Mouse (Mus musculus) small intestine, adult 2 months (tissue): ENCODE data around the gene Ccdc157. TPM values are rescaled to one million over a fixed set of nuclear protein-coding genes. Genes with fewer than 3 reads are reported as not detected.
A peak's percentile ranks its signal among the peaks of the same experiment; 100 is the strongest.

Experiments used
- H3K27ac ChIP-seq: fragments of 200-500 bp; 2 replicates; pipeline ENCODE4 v1.5.1; 2012; ENCODE audit warnings: low read depth, low read length, control low read depth, inconsistent platforms; ENCODE audit not compliant: insufficient read depth
- H3K27me3 ChIP-seq: fragments of 200-500 bp; 2 replicates; pipeline ENCODE4 v1.6.1; 2012; ENCODE audit warnings: mild to moderate bottlenecking, moderate library complexity, low read length, inconsistent platforms; ENCODE audit not compliant: control insufficient read depth, insufficient read depth
- H3K36me3 ChIP-seq: fragments of 200-500 bp; 2 replicates; pipeline ENCODE4 v1.6.1; 2012; ENCODE audit warnings: mild to moderate bottlenecking, low read length, control low read depth, inconsistent platforms; ENCODE audit not compliant: control insufficient read depth, insufficient read depth
- H3K4me1 ChIP-seq: fragments of 200-500 bp; 2 replicates; pipeline ENCODE4 v1.6.1; 2012; ENCODE audit warnings: low read length, inconsistent platforms, mixed read lengths; ENCODE audit not compliant: control insufficient read depth, insufficient read depth, insufficient read length
- H3K4me3 ChIP-seq: fragments of 200-500 bp; 2 replicates; pipeline ENCODE4 v1.5.1; 2012; ENCODE audit warnings: low read depth, mild to moderate bottlenecking, control low read depth, inconsistent platforms, low read length, moderate library complexity
- CTCF ChIP-seq: fragments of 200-500 bp; IDR thresholded peaks from 2 replicates; pipeline ENCODE4 v1.5.1; 2012; ENCODE audit warnings: low read depth, mild to moderate bottlenecking, control low read depth, inconsistent platforms, low read length, moderate library complexity, mixed read lengths; ENCODE audit not compliant: insufficient replicate concordance, insufficient read length; ENCODE audit errors: extremely low read depth
- POLR2A ChIP-seq: fragments of 200-500 bp; IDR thresholded peaks from 2 replicates; pipeline ENCODE4 v1.6.1; 2012; ENCODE audit warnings: low read depth, mild to moderate bottlenecking, control low read depth, inconsistent platforms, low read length, moderate library complexity
- WGBS: fragments of 180-500 bp; shearing (Covaris S2); methylation state at CpG from one replicate; pipeline ENCODE4 v1.1.7; 2018; 5-methylcytosine and 5-hydroxymethylcytosine counted together
- polyA plus RNA-seq: library from polyadenylated mRNA; depleted of rRNA; stranded (reverse); fragments of >200 nt; gene quantifications from 2 replicates; pipeline ENCODE4 v1.2.3, GENCODE M21; 2012; rRNA removed

Gene Ccdc157
- 2.1 and 2.2 TPM in 2 replicates for polyA plus RNA-seq

- WGBS: 3% methylated on average over 54 of the region's 54 CpGs
- peaks cover 20% of the 10 kb centered on the region for H3K36me3 ChIP-seq
- peak; percentile 27; the same call in 1 of the 2 replicates for TF ChIP-seq POLR2A
- no peak for TF ChIP-seq CTCF
- no peaks in the 10 kb centered on the region for H3K27me3 ChIP-seq
- peaks cover 4% of the 10 kb centered on the region; the same call in 1 of the 2 replicates for H3K4me1 ChIP-seq
- H3K4me3 ChIP-seq: peak within 1 kb of the TSS; percentile 87
- H3K27ac ChIP-seq: peak within 1 kb of the TSS; percentile 75
Observed at GRCm38 (mm10) chr11:4159808-4160708, at the start of gene Ccdc157, which contains the start of gene Sf3a1. Gene Ccdc157 (minus strand): TSS chr11:4160293. Gene Sf3a1 (plus strand): TSS chr11:4160350.

- Histone ChIP-seq H3K4me1 (no peaks in the 10 kb centered on the region; the same call in 1 of the 2 replicates), H3K36me3 (peaks cover 53% of the 10 kb centered on the region), H3K4me3 (no peak overlapping the region), H3K27ac (no peak overlapping the region), H3K27me3 (no peaks in the 10 kb centered on the region)
- 81% methylated on average over 5 of the region's 5 CpGs for WGBS
- TF ChIP-seq CTCF (no peak), POLR2A (no peak)
Observed at GRCm38 (mm10) chr11:4209556-4209955, 49.5 kb upstream of the Ccdc157 start.

DNA sequence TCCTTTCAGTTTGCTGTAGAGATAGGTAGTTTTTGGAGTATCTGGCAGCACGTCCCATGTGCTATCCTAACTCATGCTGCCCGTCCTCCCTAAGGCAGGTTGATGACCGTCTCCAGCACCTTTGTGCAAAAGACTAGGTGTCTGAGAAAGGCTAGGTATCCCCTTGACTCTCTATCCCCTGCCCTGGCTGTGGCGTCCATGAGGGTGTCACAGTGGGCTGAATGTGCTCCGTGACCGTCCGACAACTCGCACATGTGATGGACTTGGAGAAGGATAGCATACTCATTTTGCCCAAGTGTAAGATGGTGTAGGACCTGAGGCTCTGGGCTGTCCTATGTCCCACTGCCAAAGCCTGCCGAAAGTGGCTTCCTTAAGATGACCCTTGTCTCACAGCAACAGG, 47.6 kb upstream of the Ccdc157 start:
- WGBS: 94% methylated on average over 9 of the region's 9 CpGs
- H3K27me3 ChIP-seq: no peaks in the 10 kb centered on the region
- TF ChIP-seq POLR2A (no peak), CTCF (no peak)
- H3K4me3 ChIP-seq: no peak overlapping the region
- peaks cover 35% of the 10 kb centered on the region for H3K36me3 ChIP-seq
- H3K27ac ChIP-seq: no peak overlapping the region
- peaks cover 8% of the 10 kb centered on the region for H3K4me1 ChIP-seq

DNA sequence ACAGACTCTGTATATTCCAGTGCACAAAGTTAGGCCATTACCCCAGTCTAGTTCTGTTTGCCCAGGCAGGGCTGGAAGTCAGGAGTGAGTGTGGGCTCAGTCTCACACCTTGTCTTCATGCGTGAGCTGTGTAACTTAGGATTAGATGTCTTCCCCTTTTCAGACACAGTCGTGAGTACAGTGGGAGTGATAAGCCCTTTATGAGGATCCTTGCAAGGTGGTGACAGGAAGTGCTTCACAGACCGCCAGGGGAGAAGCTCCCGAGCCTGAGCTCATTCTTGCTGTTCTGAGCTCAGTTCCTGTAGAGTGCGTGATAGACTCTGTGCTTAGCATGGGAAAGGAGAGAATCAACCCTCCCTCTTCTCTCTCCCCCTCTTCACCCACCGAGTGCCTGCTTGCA, 46.5 kb upstream of the Ccdc157 start:
- no peaks in the 10 kb centered on the region for H3K27me3 ChIP-seq
- WGBS: 73% methylated on average over 6 of the region's 6 CpGs
- H3K36me3 ChIP-seq: peaks cover 35% of the 10 kb centered on the region
- H3K4me1 ChIP-seq: peaks cover 8% of the 10 kb centered on the region
- no peak overlapping the region for H3K27ac ChIP-seq
- H3K4me3 ChIP-seq: no peak overlapping the region
- TF ChIP-seq POLR2A (no peak), CTCF (no peak)

DNA sequence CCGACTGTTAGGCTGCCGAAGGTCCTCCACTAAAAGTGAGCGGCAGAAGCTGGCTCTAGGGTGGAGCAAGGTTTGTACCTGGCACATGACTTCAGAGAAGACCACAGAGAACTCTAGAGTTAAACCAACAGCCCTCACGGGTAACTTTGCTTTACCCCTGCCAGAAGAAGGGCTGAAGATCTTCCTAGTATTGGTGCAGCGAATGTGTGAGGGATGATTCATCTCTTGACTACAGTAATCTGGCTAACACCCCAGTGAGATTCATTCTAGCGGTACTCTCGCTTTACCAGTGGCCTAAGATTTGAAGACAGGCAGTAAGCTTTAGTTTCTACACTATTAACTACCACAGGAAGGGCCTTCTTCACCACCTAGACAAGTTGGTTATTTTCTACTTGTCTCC, 45.9 kb upstream of the Ccdc157 start:
- TF ChIP-seq POLR2A: no peak
- no peak for TF ChIP-seq CTCF
- peaks cover 35% of the 10 kb centered on the region for H3K36me3 ChIP-seq
- WGBS: 88% methylated on average over 7 of the region's 7 CpGs
- H3K27ac ChIP-seq: no peak overlapping the region
- no peaks in the 10 kb centered on the region for H3K27me3 ChIP-seq
- no peak overlapping the region for H3K4me3 ChIP-seq
- H3K4me1 ChIP-seq: peaks cover 8% of the 10 kb centered on the region

- Histone ChIP-seq H3K27ac (no peak overlapping the region), H3K27me3 (no peaks in the 10 kb centered on the region), H3K4me3 (no peak overlapping the region), H3K36me3 (peaks cover 30% of the 10 kb centered on the region), H3K4me1 (peaks cover 8% of the 10 kb centered on the region)
- WGBS: 86% methylated on average over 5 of the region's 5 CpGs
- TF ChIP-seq CTCF (no peak), POLR2A (no peak)
Observed at GRCm38 (mm10) chr11:4205097-4205655, 45.1 kb upstream of the Ccdc157 start.

DNA sequence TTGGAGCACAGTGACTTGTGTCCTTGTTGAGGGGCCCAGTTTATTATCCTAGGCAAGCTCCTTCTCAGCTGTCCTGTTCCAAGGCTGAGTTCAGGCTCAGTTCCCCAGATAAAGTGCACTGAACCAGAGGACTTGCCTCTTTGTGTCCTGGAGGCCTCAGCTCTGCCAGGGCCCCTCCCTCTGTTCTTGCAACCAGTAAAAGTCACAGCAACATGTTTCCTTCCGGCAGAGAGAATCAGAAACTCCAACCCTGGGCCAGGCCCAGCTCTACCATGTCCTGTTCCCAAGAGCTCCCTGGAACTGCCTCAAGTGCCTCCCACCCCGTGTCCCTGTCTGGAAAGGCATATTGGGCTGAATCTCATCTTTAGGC, 43.6 kb upstream of the Ccdc157 start:
- Histone ChIP-seq H3K4me3 (no peak overlapping the region), H3K27ac (peak overlapping the region; percentile 36), H3K27me3 (no peaks in the 10 kb centered on the region), H3K36me3 (peaks cover 20% of the 10 kb centered on the region), H3K4me1 (peaks cover 8% of the 10 kb centered on the region)
- WGBS: 13% methylated on average over 2 of the region's 2 CpGs
- TF ChIP-seq CTCF (no peak), POLR2A (no peak)
